Mouse (Mus musculus) monocyte, adult 5-6 weeks (primary cell): Measurements from ENCODE around the gene Ap4m1. TPM values are rescaled to one million over a fixed set of nuclear protein-coding genes. Genes with fewer than 3 reads are reported as not detected.
"Not testable (repeated sequence)": the region's sequence is repeated elsewhere in the genome, so short reads cannot be mapped to it uniquely, and the experiment has no call there.

Source experiments
- ATAC-seq: fragments of 153-309, 156-312 bp; replicated peaks from 2 replicates; pipeline ENCODE4 v1.8.0; 2017; ENCODE audit warnings: mild to moderate bottlenecking; ENCODE audit not compliant: low TSS enrichment, insufficient number of reproducible peaks, severe bottlenecking, poor library complexity, low FRiP score
- total RNA-seq: library from RNA; stranded (forward); fragments of 200-1000, 200-491, 200-594 nt; gene quantifications from 3 replicates; pipeline ENCODE4 v1.2.3, GENCODE M21; 2017

The Ap4m1 gene
- total RNA-seq, 1 experiment from 2014 or later: 26.2 TPM

DNA sequence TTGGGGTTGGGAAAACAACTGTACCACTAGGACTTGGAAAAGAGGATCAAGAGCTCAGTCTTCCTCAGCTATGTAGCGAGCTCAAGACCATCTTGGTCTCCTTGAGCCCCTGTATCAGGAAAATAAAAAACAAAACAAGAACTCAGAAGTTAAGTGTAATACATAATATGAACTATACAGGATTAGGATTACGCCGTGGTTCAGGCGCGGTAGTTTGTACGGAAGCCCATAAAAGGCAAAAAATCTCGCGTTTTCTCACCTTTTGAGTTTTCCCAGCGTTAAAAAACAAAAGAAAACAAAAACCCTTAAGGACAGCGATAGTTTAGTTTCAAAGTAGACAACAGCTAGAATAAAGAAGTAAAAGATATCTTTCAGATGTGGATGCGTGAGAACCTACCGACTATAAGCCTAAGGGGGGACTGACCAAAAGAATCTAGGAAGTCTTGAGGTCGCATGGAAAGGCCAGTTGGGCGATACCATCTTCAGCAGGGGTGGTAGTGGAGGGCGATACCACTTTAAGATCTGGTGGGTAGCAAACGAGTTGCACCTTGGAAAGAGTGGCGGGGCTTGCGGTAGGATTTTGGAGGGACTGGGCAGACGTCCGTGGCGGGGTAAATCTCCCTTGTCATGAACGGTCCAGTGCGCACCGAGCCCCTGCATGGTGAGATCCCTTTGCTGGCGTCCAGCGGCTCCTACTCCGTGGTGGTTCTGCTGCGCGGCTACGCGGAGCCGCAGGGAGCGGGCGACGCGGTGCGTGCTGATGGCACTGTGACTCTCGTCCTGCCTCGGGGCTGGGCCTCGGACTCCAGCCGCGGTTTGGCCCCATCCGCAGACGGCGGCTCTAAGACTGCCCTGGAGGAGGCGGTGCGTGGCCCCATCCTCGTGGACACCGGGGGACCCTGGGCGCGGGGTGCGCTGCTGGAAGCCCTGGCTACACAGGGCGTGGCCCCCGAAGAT is 22.2 kb downstream of the Ap4m1 start, which contains the start of gene Mblac1:
Mblac1 (plus strand) TSS at position 544 of the 957 bp plus-strand sequence.
- ATAC-seq: peak; percentile 73

DNA sequence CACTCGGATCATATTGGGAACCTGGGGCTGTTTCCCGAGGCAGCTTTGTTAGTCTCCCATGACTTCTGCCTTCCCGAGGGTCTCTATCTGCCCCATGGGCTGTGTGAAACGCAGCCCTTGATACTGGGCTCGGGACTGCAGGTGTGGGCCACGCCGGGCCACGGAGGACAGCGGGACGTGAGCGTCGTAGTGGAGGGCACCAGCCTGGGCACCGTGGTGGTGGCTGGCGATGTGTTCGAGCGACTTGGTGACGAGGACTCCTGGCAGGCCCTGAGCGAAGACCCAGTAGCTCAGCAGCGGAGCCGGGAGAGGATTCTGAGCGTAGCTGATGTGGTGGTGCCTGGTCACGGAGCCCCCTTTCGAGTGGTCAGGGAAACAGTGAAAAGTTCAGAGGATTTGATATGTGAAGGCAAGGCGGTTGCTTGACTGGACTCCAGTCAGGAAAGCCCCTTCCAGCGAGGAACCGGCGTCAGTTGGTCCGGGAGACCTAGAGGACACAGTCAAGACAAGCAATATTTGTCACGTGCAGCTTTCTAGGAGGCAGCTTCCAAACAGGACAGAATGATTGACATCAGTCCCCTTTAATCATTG is 23.0 kb downstream of the Ap4m1 start:
- no peak for ATAC-seq

DNA sequence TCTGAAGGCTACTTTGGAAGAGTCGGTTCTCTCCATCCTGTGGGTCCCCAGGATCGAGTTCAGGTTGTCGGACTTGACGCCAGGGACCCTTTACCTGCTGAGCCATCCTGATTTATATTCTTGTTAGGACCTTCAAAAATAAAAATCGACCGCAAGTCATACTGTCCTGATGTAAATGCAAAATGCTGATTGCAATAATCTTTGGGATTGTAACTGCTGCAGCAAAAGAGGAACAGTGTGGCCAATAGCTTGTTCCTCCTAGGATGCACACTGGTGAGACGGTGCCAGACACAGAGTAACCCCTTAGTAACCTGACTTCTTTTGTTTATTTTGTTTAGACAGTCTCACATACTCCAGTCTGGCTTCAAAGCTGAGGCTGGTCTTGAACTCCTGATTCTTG is 23.7 kb downstream of the Ap4m1 start:
- peak; percentile 42; the same call in 1 of the 2 replicates for ATAC-seq

DNA sequence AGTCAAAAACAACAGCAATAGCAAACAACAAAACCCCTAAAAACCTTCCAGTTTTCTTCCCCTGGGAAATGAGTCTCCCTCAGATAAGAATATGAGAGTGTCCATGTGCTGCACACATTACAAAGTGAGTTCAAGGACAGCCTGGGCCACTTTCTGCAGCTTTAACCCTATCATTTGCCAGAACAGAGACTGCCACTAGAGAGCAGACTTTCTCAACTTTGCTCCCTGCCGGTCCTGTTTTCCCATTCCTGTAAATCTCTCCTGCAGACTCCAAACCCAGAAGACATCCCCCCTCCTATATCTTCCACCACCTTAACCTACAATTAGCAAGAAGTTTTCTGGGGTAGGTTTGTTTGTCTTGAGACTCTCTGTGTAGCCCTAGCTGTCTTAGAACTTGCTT is 27.8 kb downstream of the Ap4m1 start:
- no peak for ATAC-seq

DNA sequence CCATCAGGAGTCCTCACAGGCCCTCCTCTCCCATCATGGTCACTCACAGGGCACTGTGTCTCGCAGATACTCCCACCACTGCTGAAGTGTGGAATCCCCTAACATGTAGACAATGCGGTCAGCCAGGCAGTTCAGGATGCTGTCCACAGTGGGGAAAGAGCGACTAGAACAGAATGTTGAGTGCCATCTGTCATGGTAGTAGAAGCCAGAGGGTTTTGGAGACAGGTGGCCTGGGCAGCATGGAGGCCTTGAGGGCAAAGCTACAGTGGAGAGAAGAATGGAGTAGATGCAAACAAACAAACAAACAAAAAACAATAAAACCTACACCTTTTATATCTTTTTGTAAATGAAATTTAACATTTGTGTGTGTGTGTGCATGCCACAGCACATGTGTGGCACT is 30.3 kb downstream of the Ap4m1 start:
- no peak for ATAC-seq

DNA sequence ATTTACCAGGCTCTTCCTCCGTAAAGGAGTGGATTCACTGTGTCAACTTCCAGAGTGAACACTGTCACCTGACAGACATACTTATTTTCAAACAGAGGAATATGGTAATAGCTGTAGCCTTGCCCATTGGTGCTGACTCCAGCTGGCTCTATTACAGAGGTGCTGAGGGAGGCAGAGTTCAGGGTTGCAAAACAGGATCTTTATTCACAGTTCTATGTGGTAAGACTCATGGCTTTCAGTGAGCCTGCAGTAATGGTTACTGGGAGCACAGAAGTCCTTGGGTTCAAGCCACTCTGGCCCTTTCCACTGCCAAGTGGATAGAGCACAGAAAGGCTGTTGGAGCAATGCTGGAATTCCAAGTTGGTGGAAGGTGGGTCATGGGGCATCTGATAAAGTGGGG is 35.5 kb downstream of the Ap4m1 start:
- ATAC-seq: no peak

DNA sequence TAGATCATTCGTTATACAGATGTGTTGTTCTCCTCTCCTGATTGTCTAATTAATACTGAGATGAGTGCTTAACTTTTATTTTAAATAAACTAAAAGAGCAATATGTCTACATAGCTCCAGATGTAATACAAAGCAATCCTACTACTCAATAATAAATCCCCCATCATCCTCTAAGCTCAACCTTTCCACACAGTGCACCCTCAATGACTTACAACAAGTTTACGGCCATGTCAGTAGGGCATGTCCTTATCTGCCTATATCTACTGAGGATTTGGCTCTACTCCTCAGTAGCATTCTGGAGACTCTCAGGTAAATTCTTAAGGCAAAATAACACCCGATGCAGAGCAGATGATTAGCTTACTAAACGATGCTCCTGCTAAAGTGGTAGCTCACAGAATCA is 36.1 kb downstream of the Ap4m1 start:
- ATAC-seq: no peak

DNA sequence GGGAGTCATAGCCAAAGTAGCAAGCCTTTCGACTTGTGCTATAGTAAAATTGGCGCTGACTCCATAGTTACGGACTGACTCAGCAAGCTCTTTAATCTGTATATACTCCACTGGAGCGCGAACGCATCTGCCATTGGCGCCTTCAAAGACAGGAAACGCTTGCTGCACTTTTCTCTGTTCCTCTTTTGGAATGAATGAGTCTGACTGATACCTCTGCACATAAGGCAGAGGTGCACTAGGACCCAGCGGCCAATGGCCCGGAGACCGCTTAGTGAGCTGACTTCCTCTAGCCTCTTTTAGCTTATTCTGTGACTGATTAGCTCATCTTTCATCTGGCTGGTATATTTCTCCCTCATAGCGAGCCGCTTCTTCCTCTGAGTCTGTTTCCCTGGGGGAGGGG is 44.8 kb downstream of the Ap4m1 start:
- not testable (repeated sequence) for ATAC-seq

DNA sequence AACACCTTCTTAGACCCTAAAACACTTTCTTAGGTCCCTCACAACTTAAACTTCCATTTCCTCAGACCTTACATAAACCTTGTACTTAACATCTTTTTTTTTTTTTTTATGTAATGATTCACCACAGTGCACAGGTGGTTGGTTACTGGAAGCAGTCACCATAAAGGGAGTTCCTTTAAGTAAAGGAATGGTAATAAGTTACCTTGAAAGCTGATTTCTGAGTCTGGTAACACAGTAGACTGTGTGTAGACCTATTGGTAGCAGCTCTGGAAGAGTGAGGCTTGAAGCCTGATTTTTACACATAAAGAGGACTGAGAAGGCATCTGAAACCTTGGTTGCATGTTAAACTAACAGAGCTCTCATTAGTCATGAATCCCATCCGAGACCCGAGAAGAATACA is 48.1 kb downstream of the Ap4m1 start:
- ATAC-seq: no peak

DNA sequence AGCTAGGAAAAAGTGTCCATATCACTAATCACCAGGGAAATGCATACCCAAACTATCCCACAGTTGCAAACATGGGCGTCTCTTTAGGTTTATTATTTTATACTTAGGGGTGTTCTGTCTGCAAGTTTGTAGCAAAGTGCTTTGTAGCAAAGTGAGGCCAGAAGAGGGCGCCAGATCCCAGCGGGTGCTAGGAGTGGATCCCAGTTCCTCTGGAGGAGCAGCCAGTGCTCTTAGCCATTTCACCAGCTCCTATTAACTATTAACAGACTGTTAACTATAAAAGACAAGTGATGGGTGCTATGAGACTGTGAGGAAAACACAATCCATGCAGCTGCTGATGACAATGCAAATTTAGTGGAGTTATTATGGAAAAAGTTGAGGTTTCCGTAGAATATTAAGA is 50.3 kb downstream of the Ap4m1 start:
- ATAC-seq: peak; percentile 89

DNA sequence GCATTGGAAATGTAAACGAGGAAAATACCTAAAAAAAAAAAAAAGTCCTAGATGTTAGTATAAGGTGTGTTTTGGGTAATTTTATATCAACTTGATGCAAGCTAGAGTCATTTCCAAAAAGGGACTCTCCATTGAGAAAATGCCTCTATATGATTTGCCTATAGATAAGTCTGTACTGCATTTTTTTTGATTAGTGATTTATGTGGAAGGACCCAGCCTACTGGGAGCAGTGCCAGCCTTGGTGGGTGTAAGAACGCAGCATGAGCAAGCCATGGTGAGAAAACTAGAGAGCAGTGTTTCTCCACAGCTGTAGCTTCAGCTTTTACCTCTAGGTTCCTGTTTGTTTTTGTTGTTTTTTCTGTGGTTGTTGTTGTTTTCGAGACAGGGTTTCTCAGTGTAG is 51.5 kb downstream of the Ap4m1 start:
- no peak for ATAC-seq

DNA sequence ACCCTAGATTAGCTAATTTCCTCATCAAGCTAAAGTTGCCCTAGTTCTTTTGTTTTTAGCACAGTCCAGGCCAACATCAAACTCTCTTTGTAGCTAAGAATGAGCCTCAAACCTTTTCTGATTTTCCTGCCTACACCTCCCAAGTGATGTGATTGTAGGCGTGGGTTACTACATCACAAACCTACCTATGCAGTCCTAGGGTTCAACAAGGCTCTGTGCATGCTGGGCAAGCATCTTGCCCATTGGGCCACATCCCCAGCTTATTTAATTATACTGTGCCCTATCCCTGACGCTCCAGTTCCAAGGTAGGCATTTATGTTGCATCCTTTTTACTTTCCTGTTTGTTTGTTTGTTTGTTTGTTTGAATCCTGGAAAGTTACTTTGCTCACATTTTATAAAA is 53.9 kb downstream of the Ap4m1 start, which contains the start of gene Nxpe5:
Nxpe5 (plus strand) TSS at position 199 of the 400 bp plus-strand sequence.
- ATAC-seq: no peak

DNA sequence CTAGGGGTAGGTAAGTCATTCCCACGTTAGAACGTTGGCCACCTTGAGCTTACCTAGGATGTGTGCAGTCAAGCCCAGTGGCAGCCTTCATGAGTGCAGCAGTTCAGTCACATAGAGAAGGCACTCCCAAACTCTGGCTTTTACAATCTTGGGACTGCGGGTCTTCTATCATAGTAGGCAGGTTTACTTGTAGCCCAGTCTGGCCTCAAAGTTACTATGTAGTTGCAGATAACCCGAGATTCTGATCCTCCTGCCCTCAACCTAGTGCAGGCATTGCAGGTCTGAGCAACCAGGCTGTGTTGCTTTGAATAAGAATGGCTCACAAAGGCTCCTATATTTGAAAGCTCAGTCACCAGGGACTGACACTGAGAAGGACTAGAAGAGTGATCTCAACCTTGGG is 54.7 kb downstream of the Ap4m1 start:
- ATAC-seq: no peak

DNA sequence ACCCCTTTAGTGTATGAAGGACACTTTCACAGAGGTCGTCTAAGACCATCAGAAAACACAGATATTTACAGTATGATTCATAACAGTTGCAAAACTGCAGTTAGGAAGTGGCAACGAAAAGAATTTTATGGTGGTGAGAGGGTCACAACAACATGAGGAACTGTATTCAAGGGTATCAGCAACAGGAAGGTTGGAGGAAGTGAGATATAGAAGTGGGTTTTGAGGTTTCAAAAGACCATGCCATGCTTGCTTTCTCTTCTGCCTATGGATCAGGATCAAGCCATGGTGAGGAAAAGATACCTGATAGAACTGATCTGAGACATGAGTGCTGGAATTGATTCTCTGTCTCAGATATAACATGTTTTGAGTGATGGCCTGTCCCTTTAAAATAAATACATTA is 55.6 kb downstream of the Ap4m1 start:
- peak; percentile 76; the same call in 1 of the 2 replicates for ATAC-seq

DNA sequence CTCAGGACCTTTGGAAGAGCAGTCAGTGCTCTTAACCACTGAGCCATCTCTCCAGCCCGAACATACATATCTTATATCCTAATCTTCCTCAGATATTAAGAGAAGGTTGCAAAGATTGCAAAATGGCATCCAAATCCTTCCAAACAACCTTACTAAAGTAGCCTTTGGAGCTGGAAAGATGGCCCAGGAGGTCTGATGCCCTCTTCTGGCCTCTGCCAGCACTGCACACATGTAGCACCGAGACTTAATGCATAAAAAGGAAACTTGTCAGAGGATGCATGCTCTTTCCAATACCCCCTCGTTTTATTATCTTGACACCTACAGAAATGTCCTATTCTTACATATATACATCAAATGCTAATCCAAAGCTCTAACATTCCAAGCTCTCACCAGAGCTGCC is 56.2 kb downstream of the Ap4m1 start:
- no peak for ATAC-seq

DNA sequence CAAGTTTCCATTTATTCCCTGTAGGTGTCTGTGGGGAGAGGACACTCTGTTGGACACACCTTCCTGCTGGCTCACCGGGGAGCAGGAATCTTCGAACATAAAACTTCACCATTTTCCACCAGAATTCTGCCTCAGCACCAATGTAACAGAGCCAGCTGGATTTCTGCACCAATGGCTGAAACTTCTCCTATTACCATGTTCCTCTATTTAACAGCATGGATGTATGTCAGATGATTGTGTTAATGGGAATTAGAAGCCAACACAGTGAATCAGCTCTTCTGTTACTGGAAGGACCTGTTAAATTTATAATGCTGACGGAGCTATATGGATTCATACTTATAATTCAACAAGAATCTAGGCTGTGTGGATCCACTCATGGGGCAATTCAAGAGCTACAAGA is 57.7 kb downstream of the Ap4m1 start:
- 0 out of 2 replicates have a peak, but pooled peaks have one; percentile 11 for ATAC-seq
